Mouse (Mus musculus): ENCODE measurements around the gene Zbtb34. TPM values are rescaled to one million over a fixed set of nuclear protein-coding genes. Genes with fewer than 3 reads are reported as not detected.

Zbtb34 gene
- polyA plus RNA-seq, 1 experiment from 2014 or later = 7.4 TPM

DNA sequence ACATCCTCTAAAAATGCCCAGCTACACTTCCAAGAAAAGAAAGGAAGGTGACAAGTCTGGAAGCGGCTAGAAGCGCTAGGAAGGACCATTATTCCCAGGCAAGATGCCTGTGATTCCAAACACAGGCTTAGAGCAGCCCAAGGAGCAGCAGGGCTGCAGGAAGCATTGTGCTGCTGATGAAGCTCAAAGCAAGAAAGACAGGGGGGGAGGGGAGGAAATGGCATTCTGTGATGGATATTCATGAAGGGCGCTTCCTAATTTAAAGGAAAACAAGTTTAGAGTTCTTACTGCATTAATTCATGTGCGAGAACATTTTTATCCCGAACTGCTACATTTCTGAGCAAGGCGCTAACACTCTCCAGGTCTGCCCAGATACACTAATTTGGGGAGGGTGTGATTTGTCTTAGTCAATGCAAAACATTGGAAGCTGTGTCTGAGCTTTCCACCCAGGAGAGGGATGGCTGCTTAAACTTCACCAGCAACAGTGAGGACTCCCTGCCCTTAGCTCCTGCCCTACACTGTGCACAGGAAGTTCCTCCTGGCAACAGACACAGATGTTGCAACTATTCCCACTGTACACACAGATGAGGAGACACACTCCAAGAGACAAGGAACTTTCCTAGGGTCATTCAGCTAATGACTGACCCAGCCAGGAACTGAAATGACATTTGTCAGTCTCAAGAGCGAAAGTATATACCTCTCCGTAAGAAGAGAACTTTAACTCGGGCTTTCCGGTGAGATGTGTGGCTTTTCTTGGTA is 4.3 kb downstream of the Zbtb34 start:
- ATAC-seq (ENCODE audit: low FRiP score, low read depth) = no peak
- no peaks in the 10 kb centered on the region for H3K9me3 ChIP-seq
- H3K36me3 ChIP-seq = peaks cover 40% of the 10 kb centered on the region
- no peak overlapping the region for H3K4me3 ChIP-seq
- H3K27ac ChIP-seq = no peak overlapping the region
- H3K27me3 ChIP-seq = no peaks in the 10 kb centered on the region
- H3K4me2 ChIP-seq (replicated peaks) = no peak overlapping the region
- WGBS = 80% methylated on average over 10 of the region's 10 CpGs
- peaks cover 25% of the 10 kb centered on the region for H3K4me1 ChIP-seq
- no peak overlapping the region for H3K9ac ChIP-seq

DNA sequence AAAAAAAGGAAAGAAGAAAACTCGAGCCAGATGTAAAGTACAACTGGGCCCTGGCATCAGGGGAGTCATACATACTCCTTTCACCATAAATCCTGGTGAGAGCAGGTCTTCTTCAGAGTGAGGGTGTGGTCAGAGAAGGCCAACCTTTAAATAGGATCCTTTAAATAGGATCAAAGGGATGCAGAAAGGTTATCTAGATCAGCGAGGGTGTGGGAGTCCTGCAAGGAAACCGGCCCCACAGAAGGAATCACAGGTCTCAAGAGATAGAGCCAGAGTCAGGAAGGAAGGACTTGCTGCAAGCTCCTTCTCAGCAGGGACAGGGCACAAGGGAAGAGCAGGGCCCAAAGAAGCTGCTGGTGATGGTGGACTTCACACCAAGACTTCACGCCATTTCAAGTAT is 13.7 kb downstream of the Zbtb34 start:
- Histone ChIP-seq H3K4me1 (no peaks in the 10 kb centered on the region), H3K9ac (no peak overlapping the region), H3K36me3 (peaks cover 41% of the 10 kb centered on the region), H3K27me3 (no peaks in the 10 kb centered on the region), H3K4me3 (no peak overlapping the region), H3K4me2 (replicated peaks) (no peak overlapping the region), H3K9me3 (no peaks in the 10 kb centered on the region), H3K27ac (no peak overlapping the region)
- 68% methylated on average over 4 of the region's 4 CpGs for WGBS
- ATAC-seq (ENCODE audit: low FRiP score, low read depth) = no peak

- no peak overlapping the region for H3K9ac ChIP-seq
- H3K4me3 ChIP-seq = no peak overlapping the region
- peaks cover 50% of the 10 kb centered on the region for H3K36me3 ChIP-seq
- no peaks in the 10 kb centered on the region for H3K4me1 ChIP-seq
- WGBS = 95% methylated on average over 13 of the region's 13 CpGs
- H3K4me2 ChIP-seq (replicated peaks) = no peak overlapping the region
- H3K9me3 ChIP-seq = no peaks in the 10 kb centered on the region
- no peaks in the 10 kb centered on the region for H3K27me3 ChIP-seq
- H3K27ac ChIP-seq = no peak overlapping the region
- no peak for ATAC-seq (ENCODE audit: low FRiP score, low read depth)
Measured at GRCm38 (mm10) chr2:33414019-33414418, 17.1 kb downstream of the Zbtb34 start.

DNA sequence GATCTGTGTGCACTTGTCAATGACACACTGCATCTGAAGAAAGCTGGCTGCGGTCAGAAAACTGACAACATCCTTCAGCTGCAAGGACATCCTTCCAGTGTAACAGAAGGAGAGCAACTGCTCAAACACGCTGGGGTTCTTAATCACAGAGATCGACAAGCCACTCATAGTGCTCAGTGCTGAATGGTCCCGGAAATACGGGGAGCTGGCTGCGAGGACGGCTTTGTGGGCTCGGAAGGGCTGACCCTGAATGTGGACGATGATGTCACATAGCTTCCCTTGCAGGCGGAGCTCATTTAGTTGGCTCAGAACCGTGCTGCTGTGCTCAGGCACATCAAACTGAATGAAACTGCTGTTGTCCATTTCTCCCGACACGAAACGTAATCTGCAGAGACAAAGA is 19.0 kb downstream of the Zbtb34 start:
- WGBS = 87% methylated on average over 14 of the region's 14 CpGs
- no peak overlapping the region for H3K4me2 ChIP-seq (replicated peaks)
- no peak overlapping the region for H3K9ac ChIP-seq
- H3K4me1 ChIP-seq = no peaks in the 10 kb centered on the region
- H3K27ac ChIP-seq = no peak overlapping the region
- no peaks in the 10 kb centered on the region for H3K27me3 ChIP-seq
- no peak for ATAC-seq (ENCODE audit: low FRiP score, low read depth)
- no peak overlapping the region for H3K4me3 ChIP-seq
- no peaks in the 10 kb centered on the region for H3K9me3 ChIP-seq
- H3K36me3 ChIP-seq = peaks cover 55% of the 10 kb centered on the region

DNA sequence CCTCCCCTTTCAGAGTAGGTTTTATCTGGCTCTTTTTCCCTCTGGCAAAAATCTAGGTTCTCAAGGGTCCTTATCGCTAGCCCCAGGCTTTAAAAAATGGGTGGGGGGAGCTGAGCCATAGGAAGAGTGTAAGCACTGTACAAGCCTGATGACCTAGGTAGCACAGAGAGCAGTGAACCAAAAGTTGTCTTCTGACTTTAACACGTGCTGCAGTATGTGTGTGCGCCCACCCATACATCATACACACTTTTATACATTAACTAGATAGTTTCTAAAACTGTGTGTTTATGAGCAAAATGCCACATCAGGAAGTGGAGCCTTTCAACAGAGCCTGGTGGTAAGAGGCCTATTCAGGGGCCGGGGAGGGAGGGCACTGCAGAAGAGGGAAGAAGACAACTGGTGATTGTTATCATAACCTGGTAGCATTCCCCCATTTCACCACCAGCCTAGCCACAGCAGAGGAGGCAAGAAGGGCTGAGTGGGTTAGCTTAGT is 27.6 kb downstream of the Zbtb34 start:
- no peaks in the 10 kb centered on the region for H3K27me3 ChIP-seq
- no peak for ATAC-seq (ENCODE audit: low FRiP score, low read depth)
- peaks cover 4% of the 10 kb centered on the region; the same call in 1 of the 2 replicates for H3K4me1 ChIP-seq
- no peak overlapping the region for H3K4me3 ChIP-seq
- H3K4me2 ChIP-seq (replicated peaks) = no peak overlapping the region
- no peak overlapping the region for H3K9ac ChIP-seq
- 73% methylated on average over 4 of the region's 4 CpGs for WGBS
- H3K36me3 ChIP-seq = peaks cover 21% of the 10 kb centered on the region
- H3K27ac ChIP-seq = no peak overlapping the region
- no peaks in the 10 kb centered on the region for H3K9me3 ChIP-seq

GRCm38 (mm10) chr2:33402638-33403037 is 28.5 kb downstream of the Zbtb34 start:
- H3K4me1 ChIP-seq = peaks cover 4% of the 10 kb centered on the region; the same call in 1 of the 2 replicates
- no peaks in the 10 kb centered on the region for H3K27me3 ChIP-seq
- no peak for ATAC-seq (ENCODE audit: low FRiP score, low read depth)
- no peak overlapping the region for H3K9ac ChIP-seq
- peaks cover 13% of the 10 kb centered on the region for H3K36me3 ChIP-seq
- no peaks in the 10 kb centered on the region for H3K9me3 ChIP-seq
- WGBS = 61% methylated on average over 5 of the region's 5 CpGs
- H3K27ac ChIP-seq = no peak overlapping the region
- H3K4me2 ChIP-seq (replicated peaks) = no peak overlapping the region
- no peak overlapping the region for H3K4me3 ChIP-seq

GRCm38 (mm10) chr2:33402236-33402635 is 28.9 kb downstream of the Zbtb34 start:
- Histone ChIP-seq H3K9ac (no peak overlapping the region), H3K4me2 (replicated peaks) (no peak overlapping the region), H3K27me3 (no peaks in the 10 kb centered on the region), H3K4me1 (peaks cover 4% of the 10 kb centered on the region; the same call in 1 of the 2 replicates), H3K4me3 (no peak overlapping the region), H3K9me3 (no peaks in the 10 kb centered on the region), H3K27ac (no peak overlapping the region), H3K36me3 (peaks cover 13% of the 10 kb centered on the region)
- whole genome bisulfite sequencing = 36% methylated on average over 7 of the region's 7 CpGs
- peak; percentile 59; the same call in 1 of the 2 replicates for ATAC-seq (ENCODE audit: low FRiP score, low read depth)

GRCm38 (mm10) chr2:33401217-33401616 is 29.9 kb downstream of the Zbtb34 start:
- Histone ChIP-seq H3K27me3 (no peaks in the 10 kb centered on the region), H3K27ac (no peak overlapping the region), H3K4me1 (no peaks in the 10 kb centered on the region), H3K36me3 (peaks cover 8% of the 10 kb centered on the region), H3K9me3 (no peaks in the 10 kb centered on the region), H3K4me3 (no peak overlapping the region), H3K4me2 (replicated peaks) (no peak overlapping the region), H3K9ac (no peak overlapping the region)
- 32% methylated on average over 3 of the region's 3 CpGs for WGBS
- no peak for ATAC-seq (ENCODE audit: low FRiP score, low read depth)

- Histone ChIP-seq H3K27me3 (no peaks in the 10 kb centered on the region), H3K9ac (no peak overlapping the region), H3K4me1 (no peaks in the 10 kb centered on the region), H3K4me2 (replicated peaks) (no peak overlapping the region), H3K27ac (no peak overlapping the region), H3K9me3 (no peaks in the 10 kb centered on the region), H3K36me3 (peaks cover 3% of the 10 kb centered on the region; the same call in 1 of the 2 replicates), H3K4me3 (no peak overlapping the region)
- no peak for ATAC-seq (ENCODE audit: low FRiP score, low read depth)
- 73% methylated on average over 5 of the region's 5 CpGs for WGBS
Measured at GRCm38 (mm10) chr2:33400541-33400940, 30.6 kb downstream of the Zbtb34 start.

DNA sequence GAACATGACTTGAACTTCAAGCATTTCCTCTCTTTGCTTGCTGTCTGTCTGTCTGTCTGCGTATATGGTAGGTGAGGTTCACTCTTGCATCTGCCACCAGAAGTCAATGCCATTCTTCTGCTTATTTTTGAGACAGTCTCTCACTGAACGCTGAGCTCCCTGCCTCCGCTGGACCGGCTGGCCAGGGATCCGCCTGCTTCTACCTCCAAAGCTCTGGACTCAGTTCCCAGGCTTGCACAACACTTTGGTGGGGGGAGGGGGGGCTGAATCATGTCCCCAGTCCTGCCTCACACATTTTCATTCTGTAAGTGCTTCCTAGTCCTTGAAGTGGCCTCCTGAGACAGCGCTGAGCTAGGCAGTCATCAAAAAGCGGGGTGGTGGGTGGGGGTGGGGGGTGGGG is 32.0 kb downstream of the Zbtb34 start:
- no peak for ATAC-seq (ENCODE audit: low FRiP score, low read depth)
- WGBS = 73% methylated on average over 7 of the region's 7 CpGs
- H3K36me3 ChIP-seq = no peaks in the 10 kb centered on the region

DNA sequence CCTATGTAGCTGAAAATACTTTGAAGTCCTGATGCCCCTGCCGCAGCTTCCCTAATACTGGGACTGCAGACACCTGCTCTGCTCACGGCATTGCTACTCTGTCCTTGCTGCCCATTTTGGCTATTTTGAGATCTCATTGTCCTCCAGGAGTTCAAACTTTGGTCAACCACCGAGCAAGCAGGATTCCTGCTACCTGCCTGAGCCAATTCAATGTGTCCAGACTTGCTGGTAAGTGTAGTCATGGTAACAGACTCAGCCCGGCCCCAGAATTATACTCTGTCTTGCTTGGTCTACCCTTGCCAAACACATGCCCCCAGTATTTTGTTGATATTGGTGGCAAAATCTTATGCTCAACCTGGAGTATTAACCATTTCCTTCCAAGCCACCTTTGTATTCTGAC is 34.1 kb downstream of the Zbtb34 start:
- Histone ChIP-seq H3K36me3 (no peaks in the 10 kb centered on the region), H3K9ac (no peak overlapping the region), H3K4me3 (no peak overlapping the region), H3K9me3 (no peaks in the 10 kb centered on the region), H3K4me2 (replicated peaks) (no peak overlapping the region), H3K27ac (no peak overlapping the region), H3K27me3 (no peaks in the 10 kb centered on the region), H3K4me1 (no peaks in the 10 kb centered on the region)
- 80% methylated on average over 4 of the region's 4 CpGs for WGBS
- ATAC-seq (ENCODE audit: low FRiP score, low read depth) = no peak

More for the DNA sequence above, 32.0 kb downstream of the Zbtb34 start:
- Histone ChIP-seq H3K4me2 (replicated peaks) (no peak overlapping the region), H3K4me3 (no peak overlapping the region), H3K9me3 (no peaks in the 10 kb centered on the region), H3K27me3 (no peaks in the 10 kb centered on the region), H3K4me1 (no peaks in the 10 kb centered on the region), H3K9ac (no peak overlapping the region), H3K27ac (no peak overlapping the region)

DNA sequence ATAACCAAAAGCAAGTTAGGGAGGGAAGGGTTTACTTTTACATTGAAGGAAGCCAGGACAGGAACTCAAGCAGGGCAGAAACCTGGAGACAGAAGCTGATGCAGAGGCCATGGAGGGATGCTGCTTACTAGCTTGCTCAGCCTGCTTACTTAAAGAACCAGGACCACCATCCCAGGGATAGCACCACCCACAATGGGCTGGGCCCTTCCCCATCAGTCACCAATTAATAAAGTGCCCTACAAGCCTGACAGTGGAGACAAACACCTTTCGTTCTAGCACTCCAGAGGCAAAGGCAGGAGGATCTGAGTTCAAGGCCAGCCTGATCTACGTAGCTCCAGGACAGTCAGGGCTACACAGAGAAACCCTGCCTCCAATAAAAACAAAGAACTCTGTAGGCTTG is 36.1 kb downstream of the Zbtb34 start:
- no peak for ATAC-seq (ENCODE audit: low FRiP score, low read depth)
- no peak overlapping the region for H3K27ac ChIP-seq
- H3K9me3 ChIP-seq = 0 out of 2 replicates have a peak, but pooled peaks cover 4% of the 10 kb centered on the region
- H3K4me1 ChIP-seq = no peaks in the 10 kb centered on the region
- no peak overlapping the region for H3K4me2 ChIP-seq (replicated peaks)
- no peak overlapping the region for H3K4me3 ChIP-seq
- no peaks in the 10 kb centered on the region for H3K27me3 ChIP-seq
- no peak overlapping the region for H3K9ac ChIP-seq
- no peaks in the 10 kb centered on the region for H3K36me3 ChIP-seq
- 75% methylated on average over 2 of the region's 2 CpGs for WGBS
